Mouse (Mus musculus) adrenal gland (tissue): ENCODE results near the gene Cdc25b.
"Not testable (repeated sequence)": the region's sequence is repeated elsewhere in the genome, so short reads cannot be mapped to it uniquely, and the experiment has no call there.

ENCODE experiments used
- intact Hi-C: fragments of 180-260 bp; cut with DNase I; formaldehyde crosslinking; loops from one replicate; pipeline ENCODE4 v1.15.1; 2025

The Cdc25b gene

DNA sequence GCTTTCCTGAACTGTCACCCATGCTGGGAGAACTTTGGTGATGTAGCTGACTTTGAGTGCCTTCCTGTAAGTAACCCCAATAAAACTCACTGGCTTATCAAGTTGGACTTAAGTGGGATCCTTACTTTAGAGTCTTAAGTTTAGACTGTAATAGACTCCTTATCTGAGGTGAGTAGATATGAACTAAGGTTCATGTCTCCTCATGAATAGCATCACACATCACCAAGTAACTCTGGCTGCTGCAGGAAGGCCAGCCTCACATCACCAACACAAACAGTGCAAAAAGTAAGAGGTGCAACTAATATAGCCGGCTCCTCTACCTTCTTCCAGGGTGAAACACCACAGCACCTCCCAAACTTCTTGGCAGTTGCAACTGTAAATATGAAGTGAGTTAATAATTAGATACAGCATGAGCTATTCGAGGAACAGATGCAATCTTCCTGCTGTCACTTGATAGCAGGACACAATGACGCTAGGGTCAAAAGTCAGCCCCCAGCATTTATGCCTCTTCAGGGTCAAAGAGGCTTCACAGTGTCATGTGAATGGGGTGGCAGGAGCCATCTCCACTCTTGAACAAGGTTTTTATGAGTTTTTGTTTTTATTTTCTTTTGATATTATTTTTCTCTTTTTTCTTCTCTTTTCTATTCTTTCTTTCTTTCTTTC is 35.2 kb downstream of the Cdc25b start:
- intact Hi-C loops = no loop called here

DNA sequence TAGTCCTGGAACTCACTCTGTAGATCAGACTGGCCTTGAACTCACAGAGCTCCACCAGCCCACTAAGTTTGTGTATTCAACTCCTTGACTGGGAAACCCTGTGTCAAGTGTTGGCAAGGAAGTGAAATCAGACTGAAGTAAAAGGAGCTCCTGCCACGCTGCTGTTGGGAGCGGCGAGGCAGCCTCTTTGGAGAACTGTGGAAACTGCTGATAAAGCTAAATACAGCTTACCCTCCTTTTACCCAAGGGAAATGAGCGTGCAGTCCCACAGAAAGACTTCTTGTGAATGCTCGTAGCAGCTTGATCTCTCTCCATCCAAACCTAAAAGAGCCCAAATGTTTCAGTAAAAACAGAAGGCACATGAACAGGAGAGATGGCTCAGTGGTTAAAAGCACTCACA is 35.8 kb downstream of the Cdc25b start:
- intact Hi-C loops = no loop called here

DNA sequence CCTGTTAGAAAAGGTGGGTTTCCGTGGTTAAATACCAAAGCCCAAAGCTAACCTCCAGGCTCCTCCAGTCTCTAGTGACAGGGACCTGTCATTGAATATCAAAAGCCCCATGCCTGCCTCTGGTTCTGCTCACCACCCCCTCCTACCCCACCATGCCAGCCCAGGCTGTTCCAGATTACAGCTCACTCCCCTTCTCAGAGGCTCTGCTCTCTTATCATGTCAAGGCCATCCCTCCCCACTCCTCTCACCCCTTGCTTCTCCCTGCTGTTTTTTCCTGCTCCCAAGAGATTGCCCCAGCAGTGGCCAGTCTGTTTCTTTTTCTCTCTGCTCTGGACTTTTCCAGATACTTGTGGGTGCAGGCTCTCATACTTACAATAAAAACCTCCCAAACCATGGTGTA is 36.8 kb downstream of the Cdc25b start:
- intact Hi-C loops = no loop called here

DNA sequence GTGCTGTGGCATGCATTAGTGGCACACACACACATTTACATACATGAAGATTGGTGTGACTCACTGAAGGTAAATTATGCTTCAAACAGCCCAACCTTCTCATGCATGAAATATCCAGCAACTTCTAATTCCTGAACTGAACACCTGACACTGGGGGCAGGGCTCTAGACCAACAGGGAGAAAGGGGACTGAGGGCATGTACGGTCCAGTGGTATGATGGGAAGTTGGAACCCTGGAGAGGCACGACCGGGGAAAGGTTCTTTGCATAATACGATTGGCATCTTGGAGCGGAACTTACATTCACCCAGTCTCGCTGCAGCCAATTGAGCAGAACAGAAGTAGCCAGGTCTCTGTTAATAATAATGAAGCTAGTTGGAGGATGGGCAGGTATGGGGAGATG is 38.4 kb downstream of the Cdc25b start:
- intact Hi-C loops = no loop called here

DNA sequence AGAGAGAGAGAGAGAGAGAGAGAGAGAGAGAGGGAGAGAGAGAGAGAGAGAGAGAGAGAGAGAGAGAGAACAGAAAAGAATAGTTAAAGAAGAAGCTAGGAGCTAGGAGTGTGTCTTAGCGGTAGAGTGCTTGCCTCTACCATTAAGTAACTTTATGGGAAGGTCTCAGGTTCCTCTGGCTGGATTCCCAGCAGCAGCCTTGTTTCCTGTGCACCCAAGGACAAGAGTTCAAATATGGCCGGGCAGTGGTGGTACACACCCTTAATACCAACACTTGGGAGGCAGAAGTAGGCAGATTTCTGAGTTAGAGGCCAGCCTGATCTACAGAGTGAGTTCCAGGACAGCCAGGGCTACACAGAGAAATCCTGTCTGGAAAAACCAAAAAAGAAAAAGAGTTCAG is 39.9 kb downstream of the Cdc25b start:
- intact Hi-C loops = not testable (repeated sequence)

DNA sequence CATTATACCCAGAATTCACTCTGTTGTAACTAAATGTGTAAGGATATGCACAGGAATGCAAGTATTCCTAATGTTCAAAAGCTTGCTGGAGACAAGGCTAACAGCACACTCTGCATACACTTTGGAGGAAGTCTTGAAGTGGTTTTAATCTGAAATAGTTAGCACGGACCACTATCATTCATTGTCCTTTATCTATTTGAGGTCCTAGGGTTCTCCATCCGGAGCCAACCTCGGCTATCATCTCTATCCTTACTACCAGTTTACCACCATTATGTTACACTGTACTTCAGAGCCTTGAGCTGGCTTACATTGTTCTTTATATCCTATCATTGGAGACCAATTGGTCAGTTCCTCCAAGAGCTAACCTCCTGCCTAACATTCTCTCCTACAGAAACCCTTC is 40.5 kb downstream of the Cdc25b start:
- intact Hi-C loops = no loop called here

DNA sequence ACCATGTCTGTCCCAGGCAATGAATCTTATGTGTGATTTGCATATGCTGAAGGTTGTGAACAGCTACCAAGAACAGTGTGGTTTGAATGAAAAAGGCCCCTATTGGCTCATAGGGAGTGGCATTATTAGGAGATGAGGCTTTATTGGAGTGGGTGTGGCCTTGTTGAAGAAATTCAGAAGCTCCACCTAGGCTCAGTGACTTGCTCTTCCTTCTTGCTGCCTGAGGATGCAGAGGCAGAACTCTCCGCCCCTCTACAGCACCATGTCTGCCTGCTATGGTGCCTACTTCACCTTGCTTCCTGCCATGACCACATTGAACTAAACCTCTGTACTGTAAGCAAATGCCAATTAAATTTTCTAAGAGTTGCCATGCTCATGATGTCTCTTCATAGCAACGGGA is 45.8 kb downstream of the Cdc25b start:
- intact Hi-C loops = no loop called here

DNA sequence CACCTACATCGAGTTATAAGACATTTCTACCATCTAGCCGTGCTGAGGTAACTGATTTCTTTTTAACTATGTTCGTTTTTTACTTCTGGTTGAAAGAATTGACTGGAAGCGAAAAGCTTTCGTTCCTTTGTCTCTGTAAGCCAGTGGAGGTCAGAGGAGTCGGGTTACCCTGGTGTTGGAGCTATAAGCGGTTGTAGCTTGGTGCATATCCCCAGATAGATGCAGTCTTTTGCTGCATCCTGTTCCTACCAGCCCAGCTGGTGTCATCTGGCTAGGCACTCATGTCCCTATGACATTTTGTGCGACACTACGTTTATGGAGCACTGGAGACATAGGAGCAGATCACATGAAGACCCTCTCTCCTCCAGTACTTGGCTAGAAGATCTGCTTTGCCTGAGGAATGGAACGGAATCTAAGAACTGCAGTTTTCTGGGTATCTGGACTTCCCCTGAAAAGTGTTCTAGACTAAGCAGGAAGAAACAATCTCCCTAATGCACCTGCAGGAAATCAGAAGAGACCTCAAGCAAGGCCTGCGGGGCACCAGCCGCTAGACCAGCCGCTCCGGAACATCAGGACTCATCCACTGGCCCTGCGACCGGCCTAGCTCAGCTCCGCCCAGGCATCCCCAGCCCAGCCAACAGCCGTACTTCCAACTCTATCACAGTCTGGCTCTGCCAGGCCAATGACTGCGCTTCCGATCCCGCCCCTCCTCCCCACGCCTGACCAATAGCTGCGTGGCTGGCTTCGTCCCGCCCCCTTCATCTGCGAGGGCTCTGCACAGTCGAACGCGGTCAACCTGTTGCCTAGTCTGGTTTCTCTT is 46.8 kb downstream of the Cdc25b start, which contains the start of gene Mavs:
TSS of gene Mavs (plus strand) at position 757 of the 820 bp plus-strand sequence.
- intact Hi-C loops = no loop called here

DNA sequence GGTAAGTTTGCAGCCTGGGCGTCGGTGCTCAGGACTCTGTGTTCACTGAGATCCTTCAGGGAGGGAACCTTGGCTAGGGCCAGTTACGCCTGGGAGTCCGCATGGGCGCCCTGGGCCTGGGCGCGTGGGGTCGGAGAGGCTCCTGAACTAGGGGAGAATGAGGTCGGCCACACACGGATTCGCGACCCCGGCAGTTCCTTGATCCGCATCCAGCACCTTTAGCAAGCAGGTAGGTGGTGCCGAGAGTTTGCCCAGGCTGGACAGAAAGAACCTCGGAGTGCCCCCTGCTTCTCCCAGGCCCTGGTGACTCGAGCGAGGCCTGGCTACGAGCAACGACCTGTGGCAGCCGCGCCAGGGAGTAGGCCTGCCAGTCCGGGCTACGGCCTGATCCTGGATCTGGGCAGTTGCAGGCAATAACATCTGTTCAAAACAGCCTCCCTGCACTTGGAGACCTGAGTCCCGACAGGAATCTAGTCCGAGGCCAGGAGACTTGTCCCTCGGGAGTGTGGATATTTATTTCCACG is 47.4 kb downstream of the Cdc25b start:
- intact Hi-C loops = no loop called here

DNA sequence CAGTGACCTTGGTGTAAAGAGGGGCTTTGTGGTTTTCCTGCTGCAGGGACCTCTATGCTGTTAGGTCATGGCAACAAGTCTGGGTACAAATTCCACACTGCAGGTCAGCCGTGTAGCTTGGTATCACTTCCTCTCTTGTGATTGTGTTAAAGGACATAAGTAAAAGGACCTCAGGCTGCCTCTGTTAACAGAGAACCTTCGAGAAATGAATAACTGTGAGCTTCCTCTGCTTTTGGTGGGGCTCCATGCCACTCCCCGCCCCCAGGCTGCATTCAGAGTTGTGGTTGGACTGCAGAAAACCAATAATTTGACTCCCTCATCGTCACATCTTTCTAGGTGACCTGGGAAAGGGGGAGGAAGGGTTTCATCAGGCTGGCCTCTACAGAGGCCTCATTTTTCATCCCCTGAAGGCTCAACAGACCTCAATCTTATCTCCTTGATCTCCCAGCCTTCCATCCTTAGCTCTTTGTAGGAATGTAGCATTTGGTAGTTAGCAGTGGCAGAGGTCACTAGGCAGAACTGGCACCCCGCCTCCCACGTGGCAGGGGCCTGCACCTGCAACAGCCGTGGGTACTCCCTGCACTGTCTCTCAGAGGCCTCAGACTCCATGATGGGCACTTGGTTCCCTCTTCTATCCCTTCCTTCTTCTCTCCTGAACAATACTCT is 48.4 kb downstream of the Cdc25b start:
- intact Hi-C loops = no loop called here

DNA sequence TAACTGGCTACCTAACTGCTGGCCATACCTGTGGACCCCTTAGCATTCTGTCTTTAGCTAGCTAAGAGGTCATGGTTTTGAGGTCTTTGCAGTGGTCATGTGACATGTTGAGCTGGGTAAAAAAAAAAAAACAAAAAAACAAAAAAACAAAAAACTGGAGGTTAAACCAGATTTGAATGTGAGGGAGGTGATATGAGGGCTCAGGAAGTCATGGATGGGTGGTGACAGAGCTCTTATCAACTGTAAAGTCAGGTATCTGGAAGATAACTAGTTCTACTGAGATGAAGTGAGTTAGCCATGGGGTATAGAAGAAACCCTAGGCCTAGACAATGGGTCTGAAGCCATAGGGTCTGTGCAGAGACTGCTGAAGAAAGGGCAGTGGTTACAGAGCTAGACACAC is 55.4 kb downstream of the Cdc25b start:
- intact Hi-C loops = no loop called here

DNA sequence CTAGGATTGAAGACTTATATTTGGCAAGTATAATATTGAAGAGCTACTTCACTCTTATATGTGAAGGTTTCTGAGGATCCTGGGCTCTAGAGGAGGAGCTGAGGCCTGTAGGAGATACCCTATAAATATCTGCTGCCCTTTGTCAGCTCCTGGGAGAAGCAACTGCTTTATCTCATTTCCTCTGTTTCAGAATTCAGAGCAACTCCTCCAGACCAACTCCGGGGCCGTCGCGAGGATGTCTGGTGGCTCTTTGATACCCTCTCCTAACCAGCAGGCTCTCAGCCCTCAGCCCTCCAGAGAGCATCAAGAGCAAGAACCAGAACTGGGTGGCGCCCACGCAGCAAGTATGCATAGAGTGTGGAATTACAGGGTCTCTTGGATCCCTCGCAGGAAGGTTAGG is 56.2 kb downstream of the Cdc25b start:
- intact Hi-C loops = no loop called here
